Comparison of ENCODE assay signal across 30 mouse cellular contexts in genomic region chr3:52702962-52703361, GRCm38 (mm10).
A peak's percentile ranks its signal among the peaks of the same experiment; 100 is the strongest.
DNase-seq lines count a peak whose midpoint lies in the region; ATAC-seq and TF ChIP-seq lines count a peak whose summit lies in the region.
"Had no signal": no experiment of that assay in that cellular context is flagged by ENCODE, and none has a peak within 500 bp of the region (broad histone marks: within the 10 kb centered on the region; RNA-seq: fewer than 3 reads in every experiment).

No protein-coding gene starts in this region.

- H3K36me3 ChIP-seq in forebrain, postnatal 0 days (ENCODE audit: insufficient read depth), result no peaks in the 10 kb centered on the region
- H3K36me3 ChIP-seq in forebrain, embryonic 14.5 days (ENCODE audit: control insufficient read depth, insufficient read depth, low read length), result no peaks in the 10 kb centered on the region
- no peaks in the 10 kb centered on the region for H3K36me3 ChIP-seq in thymus, adult 2 months (ENCODE audit: control insufficient read depth, insufficient read depth, low read length)
- H3K36me3 ChIP-seq: embryonic facial prominence, embryonic 10.5 days; embryonic facial prominence, embryonic 15.5 days; forebrain, embryonic 12.5 days; kidney, embryonic 15.5 days; limb, embryonic 13.5 days; lung, embryonic 15.5 days; midbrain, embryonic 10.5 days; midbrain, embryonic 15.5 days; neural tube, embryonic 15.5 days had no signal

- H3K9ac ChIP-seq in forebrain, postnatal 0 days, result no peak overlapping the region
- no peak overlapping the region for H3K9ac ChIP-seq in forebrain, embryonic 14.5 days (ENCODE audit: low read length)
- H3K9ac ChIP-seq: embryonic facial prominence, embryonic 15.5 days; forebrain, embryonic 12.5 days; hindbrain, embryonic 14.5 days; kidney, embryonic 15.5 days; limb, embryonic 13.5 days; lung, embryonic 15.5 days; midbrain, embryonic 15.5 days; neural tube, embryonic 15.5 days had no signal

- H3K4me3 ChIP-seq in forebrain, postnatal 0 days (ENCODE audit: low read depth, low read length), result no peak overlapping the region
- no peak overlapping the region for H3K4me3 ChIP-seq in forebrain, embryonic 14.5 days (ENCODE audit: low read depth, low read length)
- no peak overlapping the region for H3K4me3 ChIP-seq in thymus, adult 2 months (ENCODE audit: control insufficient read depth, insufficient read depth, low read length)
- H3K4me3 ChIP-seq: embryonic facial prominence, embryonic 10.5 days; embryonic facial prominence, embryonic 15.5 days; forebrain, embryonic 12.5 days; kidney, embryonic 15.5 days; limb, embryonic 13.5 days; lung, embryonic 15.5 days; midbrain, embryonic 10.5 days; midbrain, embryonic 15.5 days; neural tube, embryonic 15.5 days had no signal

- no peak overlapping the region for H3K4me2 ChIP-seq in forebrain, postnatal 0 days (ENCODE audit: low read depth)
- no peak overlapping the region for H3K4me2 ChIP-seq in forebrain, embryonic 14.5 days (ENCODE audit: low read length)
- H3K4me2 ChIP-seq: embryonic facial prominence, embryonic 15.5 days; forebrain, embryonic 12.5 days; heart, embryonic 11.5 days; hindbrain, embryonic 14.5 days; kidney, embryonic 15.5 days; limb, embryonic 13.5 days; liver, embryonic 11.5 days; lung, embryonic 15.5 days; midbrain, embryonic 15.5 days; neural tube, embryonic 15.5 days had no signal

- H3K9me3 ChIP-seq in forebrain, postnatal 0 days (ENCODE audit: low read length), result no peaks in the 10 kb centered on the region
- H3K9me3 ChIP-seq in forebrain, embryonic 14.5 days (replicated peaks; ENCODE audit: control insufficient read depth, low read length), result no peaks in the 10 kb centered on the region
- H3K9me3 ChIP-seq: embryonic facial prominence, embryonic 15.5 days; forebrain, embryonic 12.5 days; lung, embryonic 15.5 days; midbrain, embryonic 15.5 days; neural tube, embryonic 15.5 days had no signal

- 0 out of 2 replicates have a peak, but pooled peaks have one; percentile 48 for ATAC-seq in forebrain, postnatal 0 days
- no peak for ATAC-seq in forebrain, embryonic 14.5 days
- ATAC-seq: activated CD4-positive, CD25-positive, alpha-beta regulatory T cell, adult 4 months; midbrain, embryonic 15.5 days had no signal

- no peak overlapping the region for H3K27ac ChIP-seq in forebrain, postnatal 0 days (ENCODE audit: low read depth, low read length)
- H3K27ac ChIP-seq in forebrain, embryonic 14.5 days (ENCODE audit: low read depth, low read length), result no peak overlapping the region
- H3K27ac ChIP-seq in thymus, adult 2 months (ENCODE audit: control insufficient read depth, insufficient read depth, low read length), result no peak overlapping the region
- H3K27ac ChIP-seq: embryonic facial prominence, embryonic 10.5 days; embryonic facial prominence, embryonic 15.5 days; forebrain, embryonic 12.5 days; hindbrain, embryonic 14.5 days; kidney, embryonic 15.5 days; limb, embryonic 13.5 days; lung, embryonic 15.5 days; midbrain, embryonic 10.5 days; midbrain, embryonic 15.5 days; neural tube, embryonic 15.5 days had no signal

- 58% methylated on average over 4 of the region's 4 CpGs for WGBS in forebrain, postnatal 0 days
- 70% methylated on average over 4 of the region's 4 CpGs for WGBS in forebrain, embryonic 14.5 days
- WGBS in thymus, adult 2 months, result 91% methylated on average over 4 of the region's 4 CpGs

- no peaks in the 10 kb centered on the region for H3K27me3 ChIP-seq in forebrain, postnatal 0 days (ENCODE audit: insufficient read depth, low read length)
- no peaks in the 10 kb centered on the region for H3K27me3 ChIP-seq in forebrain, embryonic 14.5 days (replicated peaks; ENCODE audit: control insufficient read depth, insufficient read depth, low read length)
- H3K27me3 ChIP-seq in thymus, adult 2 months (ENCODE audit: control insufficient read depth, insufficient read depth, low read length), result no peaks in the 10 kb centered on the region
- H3K27me3 ChIP-seq: CH12.LX; embryonic facial prominence, embryonic 15.5 days; forebrain, embryonic 12.5 days; kidney, embryonic 15.5 days; limb, embryonic 13.5 days; lung, embryonic 15.5 days; neural tube, embryonic 15.5 days had no signal

- DNase-seq in forebrain, postnatal 0 days, result peak; percentile 50
- no peak for DNase-seq in forebrain, embryonic 14.5 days (ENCODE audit: low spot score)
- peak; percentile 20 to 39 for DNase-seq in layer of hippocampus, adult 8-10 months (ENCODE audit: low spot score in 2 of 2)
- DNase-seq in layer of hippocampus, postnatal 10 days (ENCODE audit: low spot score in 2 of 2), result no peak
- peak; percentile 20 for DNase-seq in right cerebral cortex, postnatal 25 days
- DNase-seq in right cerebral cortex, postnatal 4 days, result no peak
- DNase-seq in thymus, adult 2 months, result no peak
- DNase-seq: adrenal gland, adult 2 months; adrenal gland, postnatal 36 days; cerebellum, adult 8-10 months; cerebellum, postnatal 25 days; gastrocnemius, postnatal 10 days; heart, postnatal 36 days; kidney, adult 18-20 months; kidney, postnatal 25 days; retina, postnatal 1 day had no signal

- TF ChIP-seq CTCF in forebrain, postnatal 0 days (IDR thresholded peaks at IDR 0.05; ENCODE audit: low read depth), result no peak
- TF ChIP-seq CTCF in thymus, adult 2 months (IDR thresholded peaks at IDR 0.05; ENCODE audit: borderline replicate concordance, control insufficient read depth, extremely low read depth, insufficient read depth, low read length, poor library complexity), result no peak

- no peak for TF ChIP-seq POLR2A in thymus, adult 2 months (IDR thresholded peaks at IDR 0.05; ENCODE audit: control insufficient read depth, extremely low read depth, insufficient read depth, low read length, poor library complexity)

- H3K4me1 ChIP-seq in forebrain, postnatal 0 days (ENCODE audit: insufficient read depth), result no peaks in the 10 kb centered on the region
- H3K4me1 ChIP-seq in forebrain, embryonic 14.5 days (ENCODE audit: control insufficient read depth, insufficient read depth, low read length), result no peaks in the 10 kb centered on the region
- no peaks in the 10 kb centered on the region for H3K4me1 ChIP-seq in thymus, adult 2 months (replicated peaks; ENCODE audit: control insufficient read depth, insufficient read depth, low read length)
- H3K4me1 ChIP-seq: forebrain, embryonic 12.5 days; kidney, embryonic 15.5 days; limb, embryonic 13.5 days; lung, embryonic 15.5 days; midbrain, embryonic 15.5 days; neural tube, embryonic 15.5 days had no signal

Comparison
In these comparisons a context has a peak if more than half of its experiments do, and no peak if none do; other contexts are left out.
1. DNase-seq: peak in forebrain, postnatal 0 days (single experiment), layer of hippocampus, adult 8-10 months (2 of 2) and right cerebral cortex, postnatal 25 days (single experiment); none in forebrain, embryonic 14.5 days (single experiment), layer of hippocampus, postnatal 10 days (0 of 2), right cerebral cortex, postnatal 4 days (single experiment) and thymus, adult 2 months (single experiment).